Mouse (Mus musculus): ENCODE measurements around the gene Slfn14. TPM values are rescaled to one million over a fixed set of nuclear protein-coding genes. Genes with fewer than 3 reads are reported as not detected.

Slfn14 gene
- polyA plus RNA-seq, 1 experiment from 2014 or later = 2.4 TPM

- Histone ChIP-seq H3K4me2 (peak within 1 kb of the TSS; percentile 87), H3K36me3 (ENCODE audit: control insufficient read depth, insufficient read depth, low read length) (no peaks in the 10 kb centered on the region), H3K27me3 (replicated peaks; ENCODE audit: control insufficient read depth, insufficient read depth, low read length) (no peaks in the 10 kb centered on the region), H3K9me3 (ENCODE audit: control insufficient read depth, low read length) (no peaks in the 10 kb centered on the region), H3K4me1 (replicated peaks; ENCODE audit: control insufficient read depth, insufficient read depth, low read length) (peaks cover 14% of the 10 kb centered on the region), H3K9ac (ENCODE audit: low read depth, low read length) (peak within 1 kb of the TSS; percentile 96), H3K4me3 (ENCODE audit: low read depth, low read length) (peak within 1 kb of the TSS; percentile 95), H3K27ac (ENCODE audit: low read depth, low read length) (peak within 1 kb of the TSS; percentile 95)
- WGBS = under 1% methylated on average over 51 of the region's 51 CpGs
- ATAC-seq (replicated peaks; ENCODE audit: low FRiP score) (peak; percentile 63), DNase-seq (ENCODE audit: low spot score) (peak; percentile 94)
These were observed 16.2 kb upstream of the Slfn14 start, which contains the start of gene Pex12 for GRCm38 (mm10) chr11:83302526-83303251. Gene Pex12 (minus strand): TSS chr11:83302586.

GRCm38 (mm10) chr11:83302124-83302523 is 15.6 kb upstream of the Slfn14 start:
- 6% methylated on average over 10 of the region's 10 CpGs for WGBS
- ATAC-seq (replicated peaks; ENCODE audit: low FRiP score) (no peak), DNase-seq (ENCODE audit: low spot score) (no peak)
- Histone ChIP-seq H3K9me3 (ENCODE audit: control insufficient read depth, low read length) (no peaks in the 10 kb centered on the region), H3K27ac (ENCODE audit: low read depth, low read length) (peak overlapping the region; percentile 95), H3K27me3 (replicated peaks; ENCODE audit: control insufficient read depth, insufficient read depth, low read length) (no peaks in the 10 kb centered on the region), H3K4me1 (replicated peaks; ENCODE audit: control insufficient read depth, insufficient read depth, low read length) (peaks cover 20% of the 10 kb centered on the region), H3K4me2 (peak overlapping the region; percentile 87), H3K4me3 (ENCODE audit: low read depth, low read length) (peak overlapping the region; percentile 95), H3K9ac (ENCODE audit: low read depth, low read length) (peak overlapping the region; percentile 96), H3K36me3 (ENCODE audit: control insufficient read depth, insufficient read depth, low read length) (no peaks in the 10 kb centered on the region)

GRCm38 (mm10) chr11:83301431-83301831 is 14.9 kb upstream of the Slfn14 start:
- peaks cover 22% of the 10 kb centered on the region for H3K4me1 ChIP-seq (replicated peaks; ENCODE audit: control insufficient read depth, insufficient read depth, low read length)
- DNase-seq (ENCODE audit: low spot score) (no peak), ATAC-seq (replicated peaks; ENCODE audit: low FRiP score) (no peak)
- no peaks in the 10 kb centered on the region for H3K9me3 ChIP-seq (ENCODE audit: control insufficient read depth, low read length)
- H3K9ac ChIP-seq (ENCODE audit: low read depth, low read length) = no peak overlapping the region
- H3K4me3 ChIP-seq (ENCODE audit: low read depth, low read length) = peak overlapping the region; percentile 95
- peak overlapping the region; percentile 87 for H3K4me2 ChIP-seq
- no peaks in the 10 kb centered on the region for H3K27me3 ChIP-seq (replicated peaks; ENCODE audit: control insufficient read depth, insufficient read depth, low read length)
- H3K36me3 ChIP-seq (ENCODE audit: control insufficient read depth, insufficient read depth, low read length) = 0 out of 2 replicates have a peak, but pooled peaks cover 2% of the 10 kb centered on the region
- peak overlapping the region; percentile 95; the same call in 1 of the 2 replicates for H3K27ac ChIP-seq (ENCODE audit: low read depth, low read length)
- WGBS = 64% methylated on average over 2 of the region's 2 CpGs

- no peak for ATAC-seq (replicated peaks; ENCODE audit: low FRiP score)
- H3K4me1 ChIP-seq (replicated peaks; ENCODE audit: control insufficient read depth, insufficient read depth, low read length) = peaks cover 22% of the 10 kb centered on the region
- peak overlapping the region; percentile 28; the same call in 1 of the 2 replicates for H3K4me2 ChIP-seq
- WGBS = 92% methylated on average over 9 of the region's 9 CpGs
- no peaks in the 10 kb centered on the region for H3K27me3 ChIP-seq (replicated peaks; ENCODE audit: control insufficient read depth, insufficient read depth, low read length)
- no peak overlapping the region for H3K27ac ChIP-seq (ENCODE audit: low read depth, low read length)
- no peak overlapping the region for H3K4me3 ChIP-seq (ENCODE audit: low read depth, low read length)
- no peak for DNase-seq (ENCODE audit: low spot score)
- no peaks in the 10 kb centered on the region for H3K9me3 ChIP-seq (ENCODE audit: control insufficient read depth, low read length)
- peaks cover 8% of the 10 kb centered on the region; the same call in 1 of the 2 replicates for H3K36me3 ChIP-seq (ENCODE audit: control insufficient read depth, insufficient read depth, low read length)
- H3K9ac ChIP-seq (ENCODE audit: low read depth, low read length) = no peak overlapping the region
These were observed 13.2 kb upstream of the Slfn14 start for GRCm38 (mm10) chr11:83299724-83300123.

- peak; percentile 93 for ATAC-seq (replicated peaks; ENCODE audit: low FRiP score)
- H3K4me1 ChIP-seq (replicated peaks; ENCODE audit: control insufficient read depth, insufficient read depth, low read length) = peaks cover 15% of the 10 kb centered on the region
These were observed 12.0 kb upstream of the Slfn14 start, which contains the start of gene Ap2b1 for GRCm38 (mm10) chr11:83298225-83299195. Gene Ap2b1 (plus strand): TSS chr11:83299024.

GRCm38 (mm10) chr11:83297816-83298215 is 11.3 kb upstream of the Slfn14 start:
- peak overlapping the region; percentile 93 for H3K27ac ChIP-seq (ENCODE audit: low read depth, low read length)
- WGBS = 57% methylated on average over 6 of the region's 6 CpGs
- H3K4me1 ChIP-seq (replicated peaks; ENCODE audit: control insufficient read depth, insufficient read depth, low read length) = peaks cover 18% of the 10 kb centered on the region
- peaks cover 8% of the 10 kb centered on the region; the same call in 1 of the 2 replicates for H3K36me3 ChIP-seq (ENCODE audit: control insufficient read depth, insufficient read depth, low read length)
- H3K9me3 ChIP-seq (ENCODE audit: control insufficient read depth, low read length) = no peaks in the 10 kb centered on the region
- peak overlapping the region; percentile 69 for H3K4me3 ChIP-seq (ENCODE audit: low read depth, low read length)
- ATAC-seq (replicated peaks; ENCODE audit: low FRiP score) (no peak), DNase-seq (ENCODE audit: low spot score) (no peak)
- H3K27me3 ChIP-seq (replicated peaks; ENCODE audit: control insufficient read depth, insufficient read depth, low read length) = no peaks in the 10 kb centered on the region
- H3K4me2 ChIP-seq = peak overlapping the region; percentile 88
- peak overlapping the region; percentile 86 for H3K9ac ChIP-seq (ENCODE audit: low read depth, low read length)

More at GRCm38 (mm10) chr11:83298225-83299195, 12.0 kb upstream of the Slfn14 start, which contains the start of gene Ap2b1:
- Histone ChIP-seq H3K27me3 (replicated peaks; ENCODE audit: control insufficient read depth, insufficient read depth, low read length) (no peaks in the 10 kb centered on the region), H3K4me2 (peak within 1 kb of the TSS; percentile 88), H3K4me3 (ENCODE audit: low read depth, low read length) (peak within 1 kb of the TSS; percentile 69), H3K9ac (ENCODE audit: low read depth, low read length) (peak within 1 kb of the TSS; percentile 86), H3K36me3 (ENCODE audit: control insufficient read depth, insufficient read depth, low read length) (peaks cover 8% of the 10 kb centered on the region; the same call in 1 of the 2 replicates), H3K9me3 (ENCODE audit: control insufficient read depth, low read length) (no peaks in the 10 kb centered on the region), H3K27ac (ENCODE audit: low read depth, low read length) (peak within 1 kb of the TSS; percentile 93)
- 2% methylated on average over 56 of the region's 56 CpGs for WGBS
- DNase-seq (ENCODE audit: low spot score) = peak; percentile 92

GRCm38 (mm10) chr11:83294133-83294532 is 7.6 kb upstream of the Slfn14 start:
- Histone ChIP-seq H3K27ac (ENCODE audit: low read depth, low read length) (no peak overlapping the region), H3K9me3 (ENCODE audit: control insufficient read depth, low read length) (no peaks in the 10 kb centered on the region), H3K36me3 (ENCODE audit: control insufficient read depth, insufficient read depth, low read length) (peaks cover 8% of the 10 kb centered on the region; the same call in 1 of the 2 replicates), H3K9ac (ENCODE audit: low read depth, low read length) (no peak overlapping the region), H3K4me1 (replicated peaks; ENCODE audit: control insufficient read depth, insufficient read depth, low read length) (peaks cover 26% of the 10 kb centered on the region), H3K4me3 (ENCODE audit: low read depth, low read length) (no peak overlapping the region), H3K27me3 (replicated peaks; ENCODE audit: control insufficient read depth, insufficient read depth, low read length) (no peaks in the 10 kb centered on the region), H3K4me2 (peak overlapping the region; percentile 83; the same call in 1 of the 2 replicates)
- 87% methylated on average over 2 of the region's 2 CpGs for WGBS
- ATAC-seq (replicated peaks; ENCODE audit: low FRiP score) = no peak
- DNase-seq (ENCODE audit: low spot score) = no peak

- Histone ChIP-seq H3K4me2 (peak overlapping the region; percentile 83), H3K4me1 (replicated peaks; ENCODE audit: control insufficient read depth, insufficient read depth, low read length) (peaks cover 25% of the 10 kb centered on the region), H3K9me3 (ENCODE audit: control insufficient read depth, low read length) (no peaks in the 10 kb centered on the region), H3K27ac (ENCODE audit: low read depth, low read length) (no peak overlapping the region), H3K9ac (ENCODE audit: low read depth, low read length) (peak overlapping the region; percentile 55), H3K36me3 (ENCODE audit: control insufficient read depth, insufficient read depth, low read length) (peaks cover 8% of the 10 kb centered on the region; the same call in 1 of the 2 replicates), H3K27me3 (replicated peaks; ENCODE audit: control insufficient read depth, insufficient read depth, low read length) (no peaks in the 10 kb centered on the region), H3K4me3 (ENCODE audit: low read depth, low read length) (peak overlapping the region; percentile 74)
- ATAC-seq (replicated peaks; ENCODE audit: low FRiP score) (no peak), DNase-seq (ENCODE audit: low spot score) (no peak)
- 83% methylated on average over 1 of the region's 1 CpGs for WGBS
These were observed 6.7 kb upstream of the Slfn14 start for GRCm38 (mm10) chr11:83293182-83293581.

Measured in liver, embryonic 11.5 days (tissue).